Mouse (Mus musculus) brain, embryonic 18.5 days (tissue): Measurements from ENCODE around the gene Stk32c.

Experiments used
- DNase-seq: peaks from one replicate; pipeline ENCODE4 v3.0.0-alpha.2; 2012; ENCODE audit warnings: low read depth, low spot score

Stk32c gene

GRCm38 (mm10) chr7:139145891-139146290 is 67.2 kb downstream of the Stk32c start:
- DNase-seq: no peak

DNA sequence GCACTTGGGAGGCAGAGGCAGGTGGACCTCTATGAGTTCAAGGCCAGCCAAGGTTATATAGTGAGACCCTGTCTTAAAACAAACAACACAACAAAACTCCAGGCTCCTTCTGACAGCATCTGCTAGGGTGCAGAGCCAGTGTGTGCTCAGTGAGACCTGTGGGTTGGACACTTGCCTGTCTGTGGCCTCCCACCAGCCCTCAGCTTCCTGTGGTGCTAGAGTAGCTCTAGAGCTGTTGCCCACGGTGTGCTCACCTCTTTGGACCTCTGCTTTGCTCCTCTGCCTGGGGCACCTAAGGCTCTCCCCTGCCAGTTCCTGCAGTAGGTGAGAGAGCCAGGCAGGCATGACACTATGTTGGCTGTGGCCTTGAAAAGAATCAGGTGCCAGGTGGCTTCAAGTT is 69.3 kb downstream of the Stk32c start:
- no peak for DNase-seq

GRCm38 (mm10) chr7:139139921-139140461 is 73.1 kb downstream of the Stk32c start:
- no peak for DNase-seq

DNA sequence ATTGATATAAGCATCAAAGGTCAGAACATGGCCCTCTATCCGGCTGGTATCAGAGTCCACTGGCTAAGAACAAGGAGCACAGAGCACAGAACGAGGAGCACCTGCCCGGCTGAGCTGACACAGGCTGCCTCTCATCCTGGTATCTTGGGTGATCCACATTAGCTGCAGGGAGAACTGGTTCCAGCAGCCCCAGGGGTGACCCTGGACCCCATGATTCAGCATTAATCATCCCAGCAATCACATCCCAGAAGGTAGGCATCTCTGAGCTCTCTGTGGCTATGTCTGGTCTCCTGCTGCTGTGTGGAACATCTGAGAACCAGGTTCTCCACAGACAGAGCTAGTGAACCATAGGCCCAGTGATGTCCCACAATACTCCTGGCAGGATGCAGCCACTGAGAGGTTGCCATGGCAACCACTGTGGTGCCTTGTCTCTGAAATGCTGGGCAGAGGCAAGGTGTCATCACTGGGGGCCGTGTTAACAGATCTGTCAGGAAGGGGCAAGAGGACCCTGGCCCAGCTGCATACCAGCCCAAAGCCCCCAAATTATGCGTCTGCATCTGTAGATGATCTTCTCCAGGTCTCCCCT is 76.1 kb downstream of the Stk32c start:
- DNase-seq: no peak

- DNase-seq: no peak
Measured at GRCm38 (mm10) chr7:139135236-139135635, 77.9 kb downstream of the Stk32c start.

- no peak for DNase-seq
Measured at GRCm38 (mm10) chr7:139133446-139133845, 79.7 kb downstream of the Stk32c start.

DNA sequence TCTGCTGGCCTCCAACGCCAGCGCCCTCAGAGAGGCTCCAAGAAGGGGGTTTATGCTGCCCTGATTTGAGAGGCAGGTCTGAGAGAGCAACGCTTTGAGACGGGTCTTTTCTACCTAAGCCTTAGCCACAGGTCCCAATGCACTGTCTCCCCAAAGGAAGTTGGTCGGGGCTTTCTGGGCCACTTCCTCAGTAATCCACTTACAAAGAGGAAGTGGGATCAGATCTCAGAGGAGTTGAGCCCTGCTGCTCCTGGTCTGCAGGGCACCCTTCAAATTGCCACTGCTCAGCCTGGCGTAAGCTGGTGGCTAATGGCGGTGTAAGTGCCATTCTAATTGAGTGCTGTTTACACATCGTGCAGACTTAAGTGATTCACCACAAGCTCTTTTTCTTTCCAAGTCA is 81.6 kb downstream of the Stk32c start:
- DNase-seq: no peak

DNA sequence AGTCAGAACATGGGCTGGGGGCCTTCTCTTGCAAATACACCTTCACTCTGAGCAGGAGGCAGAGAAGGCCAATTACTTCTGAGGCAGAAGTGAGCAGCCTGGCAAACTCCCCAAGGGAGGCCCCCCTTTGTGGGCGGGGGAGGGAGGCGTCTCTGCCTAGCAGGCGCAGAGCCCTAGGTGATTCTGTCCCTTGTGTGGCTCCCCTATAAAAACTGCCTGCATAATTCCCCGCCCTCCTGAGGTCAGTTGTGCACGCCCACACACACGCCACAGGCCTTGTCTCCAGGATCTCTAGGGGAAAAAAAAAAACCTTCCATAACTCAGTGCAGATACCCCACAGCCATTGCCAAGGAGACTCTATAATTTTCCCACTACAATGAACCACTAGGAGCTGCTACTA is 82.7 kb downstream of the Stk32c start:
- DNase-seq: no peak

GRCm38 (mm10) chr7:139128994-139129393 is 84.1 kb downstream of the Stk32c start:
- DNase-seq: no peak

DNA sequence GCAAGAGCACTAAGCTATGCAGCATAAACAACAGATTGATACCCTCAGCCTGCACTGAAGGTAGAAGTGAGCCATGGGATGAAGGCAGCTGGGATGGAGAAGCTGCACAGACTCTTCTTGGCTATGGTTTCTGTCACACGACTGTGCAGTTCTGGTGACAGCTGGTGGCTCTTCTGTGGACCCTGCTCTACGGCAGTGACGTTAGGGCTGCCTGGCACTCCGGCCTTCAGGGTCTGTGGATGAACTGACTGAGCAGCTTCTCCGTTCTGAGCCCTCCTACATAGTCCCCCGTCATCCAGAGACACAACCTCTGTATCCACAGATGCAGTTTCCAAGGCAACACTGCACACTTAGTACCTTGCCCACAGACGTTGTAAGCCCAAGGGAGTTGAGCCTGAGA is 86.6 kb downstream of the Stk32c start:
- no peak for DNase-seq

- DNase-seq: no peak
Measured at GRCm38 (mm10) chr7:139125881-139126280, 87.2 kb downstream of the Stk32c start.

DNA sequence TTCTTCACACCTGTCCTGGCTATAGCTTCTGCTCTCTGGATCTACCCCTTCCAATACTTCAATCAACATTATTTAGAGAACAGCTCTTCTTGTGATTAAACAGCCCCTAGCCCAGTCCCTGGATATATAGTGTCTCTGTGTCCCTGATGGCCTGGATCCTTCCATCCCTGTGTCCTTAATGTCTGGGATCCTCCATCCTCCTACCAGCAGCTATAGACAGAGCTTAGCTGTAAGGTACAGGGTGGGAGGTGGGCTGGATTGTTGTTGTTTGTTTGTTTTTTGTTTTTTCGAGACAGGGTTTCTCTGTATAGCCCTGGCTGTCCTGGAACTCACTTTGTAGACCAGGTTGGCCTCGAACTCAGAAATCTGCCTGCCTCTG is 93.3 kb downstream of the Stk32c start:
- DNase-seq: no peak

DNA sequence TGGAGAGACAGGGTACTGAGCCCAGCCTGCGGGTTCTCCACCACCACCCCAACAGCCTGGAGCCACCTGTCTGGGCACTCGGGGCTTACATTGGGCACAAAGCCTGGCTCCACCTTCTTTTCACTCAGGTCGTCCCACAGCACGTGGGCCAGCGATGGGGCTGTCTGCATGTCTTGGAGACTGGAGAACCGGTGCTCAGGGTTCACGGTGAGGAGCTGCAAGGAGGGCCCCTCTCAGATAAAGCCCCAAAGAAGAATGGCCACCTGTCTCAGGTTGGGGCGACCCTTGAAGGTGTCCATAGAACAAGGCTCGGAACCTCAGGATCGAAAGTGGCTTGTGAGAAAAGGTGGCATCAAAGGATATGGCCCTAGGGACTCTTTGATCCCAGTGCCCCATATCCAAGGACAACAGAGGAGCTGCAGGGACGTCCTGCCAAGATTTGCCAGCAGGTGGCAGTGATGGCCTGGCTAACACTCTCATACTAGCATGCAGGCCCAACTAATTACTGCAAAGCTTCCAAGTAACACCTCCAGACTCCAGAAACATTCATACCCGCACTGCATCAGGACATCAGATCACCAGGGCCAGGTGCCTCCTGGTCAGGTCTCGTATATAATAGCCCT is 93.8 kb downstream of the Stk32c start:
- peak; percentile 54 for DNase-seq

DNA sequence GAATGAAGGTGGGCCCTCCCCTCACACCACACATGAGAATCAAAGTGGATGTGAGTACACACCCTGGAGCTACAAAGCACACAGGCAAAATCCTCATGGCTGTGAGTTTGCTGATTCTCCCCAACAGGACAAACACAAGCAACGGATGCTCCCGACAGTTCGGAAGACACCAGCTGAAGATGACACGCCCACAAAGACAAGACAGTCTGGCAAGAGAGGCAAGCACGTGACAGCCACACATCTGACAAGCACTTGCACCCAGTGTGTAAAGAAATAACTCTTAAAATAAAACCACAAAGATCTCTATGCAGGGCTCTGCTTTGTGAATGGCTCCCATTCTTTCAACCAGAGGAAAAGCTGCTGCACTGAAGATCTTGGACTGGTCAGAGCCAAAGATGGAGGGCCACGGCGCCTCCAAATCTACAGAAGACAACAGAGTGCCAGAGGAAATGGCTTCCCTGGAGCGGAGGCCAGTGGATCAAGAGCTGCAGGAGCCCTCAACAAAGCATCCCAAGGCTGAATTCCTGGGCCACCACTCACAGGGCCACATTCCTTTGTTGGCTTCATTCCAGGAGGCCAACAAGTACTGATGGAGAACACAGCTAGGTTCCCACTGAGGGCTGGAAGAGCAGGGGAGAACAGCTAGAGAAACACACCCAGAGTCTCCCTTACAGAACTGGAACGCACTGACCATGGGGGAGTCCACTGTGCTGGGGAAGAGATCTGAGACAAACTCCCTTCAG is 105.0 kb downstream of the Stk32c start:
- DNase-seq: no peak

DNA sequence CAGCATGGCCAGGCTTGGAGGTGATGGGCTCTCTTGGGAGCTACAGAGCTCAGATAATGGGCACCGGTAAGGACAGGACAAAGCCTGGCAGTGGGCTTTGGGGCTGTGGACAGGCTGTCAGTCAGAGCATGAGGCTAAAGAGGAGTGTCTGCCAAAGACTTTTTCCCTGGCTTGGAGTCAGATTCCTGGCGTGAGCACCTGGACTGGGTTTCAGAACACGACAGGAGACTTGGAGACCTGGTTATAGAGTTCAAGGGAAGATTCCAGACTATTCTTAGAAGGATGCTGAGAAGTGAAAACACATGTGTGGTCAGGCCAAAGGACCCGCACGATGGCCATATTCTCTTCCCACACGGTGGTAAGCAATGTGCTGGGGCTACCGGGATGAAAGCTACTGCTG is 107.4 kb downstream of the Stk32c start:
- no peak for DNase-seq

DNA sequence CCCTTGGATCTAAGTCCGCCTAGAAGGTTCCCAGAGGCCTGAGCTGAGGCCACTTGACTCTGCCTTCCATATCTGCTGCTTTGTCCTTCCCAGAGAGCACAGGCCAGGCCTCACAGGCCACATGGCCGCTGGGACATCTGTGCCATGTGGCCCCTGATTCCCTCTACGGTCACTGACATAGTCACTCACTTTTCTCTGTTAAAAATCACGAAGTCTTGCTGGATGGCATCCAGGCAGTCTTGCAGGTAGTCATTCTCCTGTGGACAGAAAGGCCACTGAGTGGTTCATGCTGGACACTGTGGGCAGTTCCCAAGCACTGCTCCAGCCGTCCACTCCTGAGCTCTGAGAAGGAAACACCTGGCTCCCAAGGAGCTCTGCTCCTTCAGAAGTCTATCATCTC is 108.0 kb downstream of the Stk32c start:
- DNase-seq: no peak

DNA sequence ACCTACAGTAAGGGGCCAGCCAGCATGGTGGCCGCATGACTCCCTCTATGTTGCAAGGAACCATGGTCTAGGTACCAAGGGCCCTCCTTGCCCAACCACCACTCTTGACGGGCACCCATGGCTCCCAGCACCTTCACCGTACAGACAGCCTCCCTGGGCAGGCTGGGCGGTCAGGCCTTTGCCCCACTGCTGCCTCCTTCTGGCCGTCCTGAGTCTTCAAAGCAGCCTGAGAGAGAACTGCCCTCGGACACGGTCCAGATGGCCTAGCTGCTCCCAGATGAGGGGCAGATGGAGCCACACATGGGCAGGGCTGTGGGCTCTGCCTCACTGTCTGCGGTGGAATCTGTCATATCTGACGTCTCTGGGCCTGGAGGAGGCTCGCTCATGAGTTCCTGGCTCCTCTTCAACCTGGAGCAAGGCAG is 109.1 kb downstream of the Stk32c start:
- DNase-seq: no peak

- DNase-seq: no peak
Measured at GRCm38 (mm10) chr7:139101826-139102225, 111.3 kb downstream of the Stk32c start.

- DNase-seq: no peak
Measured at GRCm38 (mm10) chr7:139101286-139101804, 111.8 kb downstream of the Stk32c start.

- DNase-seq: no peak
Measured at GRCm38 (mm10) chr7:139100531-139101095, 112.5 kb downstream of the Stk32c start.

GRCm38 (mm10) chr7:139096399-139096798 is 116.7 kb downstream of the Stk32c start:
- no peak for DNase-seq

DNA sequence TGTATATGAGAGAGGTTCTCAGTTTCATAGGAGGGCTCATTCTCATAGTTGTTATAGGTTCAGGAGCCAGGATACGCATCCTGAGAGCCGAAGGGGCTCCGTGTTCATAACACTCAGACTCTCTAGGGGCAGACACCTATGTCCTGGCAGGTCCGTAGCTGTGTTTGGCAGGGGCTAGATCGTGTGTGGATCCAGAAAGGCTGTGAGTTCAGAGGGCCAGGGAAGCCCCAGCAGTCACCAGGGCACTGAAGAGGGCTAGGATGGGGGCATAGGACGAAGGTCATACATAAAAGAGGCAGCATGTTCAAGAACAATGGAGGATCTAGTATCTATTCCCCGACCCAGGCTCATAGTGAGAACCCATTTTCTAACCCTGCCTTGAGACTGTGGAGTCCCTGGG is 117.8 kb downstream of the Stk32c start:
- no peak for DNase-seq
